In genomic region chr4:116220071-116220650, GRCm38 (mm10) we compare ENCODE assay signal across 8 mouse cellular contexts. TPM values are rescaled to one million over a fixed set of nuclear protein-coding genes. Genes with fewer than 3 reads are reported as not detected.
DNase-seq lines count a peak whose midpoint lies in the region; ATAC-seq and TF ChIP-seq lines count a peak whose summit lies in the region.

No protein-coding gene starts in this region.

- H3K27me3 ChIP-seq in forebrain, embryonic 15.5 days, result no peaks in the 10 kb centered on the region
- no peaks in the 10 kb centered on the region for H3K27me3 ChIP-seq in intestine, embryonic 16.5 days (replicated peaks; ENCODE audit: control insufficient read depth, insufficient read depth, low read length)

- H3K27ac ChIP-seq in left cerebral cortex, adult 2 months, result peak overlapping the region; percentile 4; the same call in 1 of the 2 replicates
- H3K27ac ChIP-seq in forebrain, embryonic 15.5 days (replicated peaks), result peak overlapping the region; percentile 100
- peak overlapping the region; percentile 97 for H3K27ac ChIP-seq in intestine, embryonic 16.5 days (ENCODE audit: low read length)

- H3K9me3 ChIP-seq in forebrain, embryonic 15.5 days, result no peaks in the 10 kb centered on the region
- H3K9me3 ChIP-seq in intestine, embryonic 16.5 days (ENCODE audit: control insufficient read depth, low read length), result no peaks in the 10 kb centered on the region

- H3K4me2 ChIP-seq in forebrain, embryonic 15.5 days (replicated peaks), result peak overlapping the region; percentile 61
- peak overlapping the region; percentile 75 for H3K4me2 ChIP-seq in intestine, embryonic 16.5 days (ENCODE audit: low read depth, low read length)

- intact Hi-C loops in left cerebral cortex, adult 2 months (cut with DNase I), result loop anchor here (2.0 kb wide), 1 partner anchor 23 kb away; no protein-coding TSS in a partner anchor

- H3K9ac ChIP-seq in forebrain, embryonic 15.5 days (replicated peaks), result peak overlapping the region; percentile 95
- H3K9ac ChIP-seq in intestine, embryonic 16.5 days (ENCODE audit: low read depth, low read length), result peak overlapping the region; percentile 84

- under 1% methylated on average over 6 of the region's 6 CpGs for WGBS in forebrain, embryonic 15.5 days
- 15% methylated on average over 6 of the region's 6 CpGs for WGBS in intestine, embryonic 16.5 days

- DNase-seq in left cerebral cortex, adult 2 months (ENCODE audit: extremely low spot score in 1 of 2, low spot score in 2 of 2), result no peak
- no peak for DNase-seq in left cerebral cortex, adult 8-10 months (ENCODE audit: low spot score in 2 of 2)
- peak; percentile 27 for DNase-seq in mesoderm, embryonic 11.5 days (ENCODE audit: low read depth, low spot score)
- DNase-seq in layer of hippocampus, postnatal 36 days, result no peak
- no peak for DNase-seq in MN1 (ENCODE audit: low spot score)

- peak overlapping the region; percentile 54 for H3K4me3 ChIP-seq in left cerebral cortex, adult 2 months
- H3K4me3 ChIP-seq in forebrain, embryonic 15.5 days, result peak overlapping the region; percentile 79
- peak overlapping the region; percentile 86 for H3K4me3 ChIP-seq in intestine, embryonic 16.5 days (ENCODE audit: low read length)

- peaks cover 9% of the 10 kb centered on the region for H3K4me1 ChIP-seq in forebrain, embryonic 15.5 days
- H3K4me1 ChIP-seq in intestine, embryonic 16.5 days (ENCODE audit: control insufficient read depth, insufficient read depth, low read length), result 0 out of 2 replicates have a peak, but pooled peaks cover 3% of the 10 kb centered on the region

- no peak for TF ChIP-seq CTCF in left cerebral cortex, adult 2 months (IDR thresholded peaks at IDR 0.05)

- ATAC-seq in forebrain, embryonic 15.5 days (replicated peaks), result no peak
- no peak for ATAC-seq in intestine, embryonic 16.5 days
- no peak for ATAC-seq in inflammation-experienced regulatory T-cells, adult 6 months

- no peaks in the 10 kb centered on the region for H3K36me3 ChIP-seq in forebrain, embryonic 15.5 days
- no peaks in the 10 kb centered on the region for H3K36me3 ChIP-seq in intestine, embryonic 16.5 days (ENCODE audit: control insufficient read depth, insufficient read depth, low read length)

RNA-seq across cellular contexts. Expression of gene Pik3r3, which starts 1.3 kb away (rescaled TPM):
- 10 to 100 TPM; 37.2 to 42.8 TPM for total RNA-seq in left cerebral cortex, adult 2 months (2021)
- total RNA-seq in left cerebral cortex, adult 8-10 months (2022), result 10 to 100 TPM; 35.5 to 44.5 (median 40.3) TPM
- polyA plus RNA-seq in forebrain, embryonic 15.5 days (2015; fragmentation: Nextera tagmentation; extraction: Ambion mirVana), result 80.2 and 81.1 TPM in 2 replicates
- polyA plus RNA-seq in intestine, embryonic 16.5 days (2015; fragmentation: Nextera tagmentation; extraction: Ambion mirVana), result 4.4 and 4.8 TPM in 2 replicates
- 1 to 10 TPM; 1.2 to 3.4 (median 2.3) TPM for polyA plus RNA-seq in inflammation-experienced regulatory T-cells, adult 6 months (2017; shearing (Covaris generic))
- total RNA-seq in layer of hippocampus, postnatal 36 days (2021), result 10 to 100 TPM; 36.5 to 37.6 TPM

RNA-seq across cellular contexts. Expression of gene Gm49337, which starts 47.0 kb away (rescaled TPM):
- total RNA-seq in left cerebral cortex, adult 2 months (2021), result 1 to 10 TPM; 1.4 to 2.9 TPM
- total RNA-seq in left cerebral cortex, adult 8-10 months (2022), result under 1 TPM in 1 of 4 experiments, not detected in 3; 0.53 TPM
- not detected in 2 replicates for polyA plus RNA-seq in forebrain, embryonic 15.5 days (2015; fragmentation: Nextera tagmentation; extraction: Ambion mirVana)
- polyA plus RNA-seq in intestine, embryonic 16.5 days (2015; fragmentation: Nextera tagmentation; extraction: Ambion mirVana), result not detected in 2 replicates
- not detected for polyA plus RNA-seq in inflammation-experienced regulatory T-cells, adult 6 months (2017; shearing (Covaris generic))
- total RNA-seq in layer of hippocampus, postnatal 36 days (2021), result 1 to 10 TPM in 1 of 2 experiments, not detected in 1; 1.2 TPM

RNA-seq across cellular contexts. Expression of gene 1700042G07Rik, which starts 47.0 kb away (rescaled TPM):
- total RNA-seq in left cerebral cortex, adult 2 months (2021), result not detected
- not detected for total RNA-seq in left cerebral cortex, adult 8-10 months (2022)
- polyA plus RNA-seq in forebrain, embryonic 15.5 days (2015; fragmentation: Nextera tagmentation; extraction: Ambion mirVana), result not detected in 2 replicates
- polyA plus RNA-seq in intestine, embryonic 16.5 days (2015; fragmentation: Nextera tagmentation; extraction: Ambion mirVana), result not detected in 2 replicates
- not detected for polyA plus RNA-seq in inflammation-experienced regulatory T-cells, adult 6 months (2017; shearing (Covaris generic))
- total RNA-seq in layer of hippocampus, postnatal 36 days (2021), result not detected

RNA-seq across cellular contexts. Expression of gene Tspan1, which starts 52.8 kb away (rescaled TPM):
- not detected for total RNA-seq in left cerebral cortex, adult 2 months (2021)
- under 1 TPM in 1 of 4 experiments, not detected in 3; 0.23 TPM for total RNA-seq in left cerebral cortex, adult 8-10 months (2022)
- polyA plus RNA-seq in forebrain, embryonic 15.5 days (2015; fragmentation: Nextera tagmentation; extraction: Ambion mirVana), result 0.28 TPM in 1 of 2 replicates, not detected in the other
- 48.9 and 52.5 TPM in 2 replicates for polyA plus RNA-seq in intestine, embryonic 16.5 days (2015; fragmentation: Nextera tagmentation; extraction: Ambion mirVana)
- not detected for polyA plus RNA-seq in inflammation-experienced regulatory T-cells, adult 6 months (2017; shearing (Covaris generic))
- not detected for total RNA-seq in layer of hippocampus, postnatal 36 days (2021)

Comparison
In these comparisons a context has a peak if more than half of its experiments do, and no peak if none do; other contexts are left out.
1. H3K27ac ChIP-seq: peak in every context shown above with its lines; median percentile 100 in forebrain, embryonic 15.5 days; 97 in intestine, embryonic 16.5 days; 4 in left cerebral cortex, adult 2 months.